Mouse (Mus musculus) E14TG2a.4 (cell line): ENCODE measurements around the gene Rnf111.

Experiments used
- H3K27me3 ChIP-seq: 2 replicates; pipeline ENCODE4 v1.6.1; 2014; ENCODE audit warnings: low read length, control low read depth; ENCODE audit not compliant: insufficient read depth
- H3K36me3 ChIP-seq: 2 replicates; pipeline ENCODE4 v1.6.1; 2014; ENCODE audit warnings: low read length, control low read depth; ENCODE audit not compliant: insufficient read depth
- H3K4me1 ChIP-seq: replicated peaks from 2 replicates; pipeline ENCODE4 v1.6.1; 2014; ENCODE audit warnings: low read depth, low read length, control low read depth
- H3K4me3 ChIP-seq: replicated peaks from 2 replicates; pipeline ENCODE4 v1.5.1; 2014; ENCODE audit warnings: mild to moderate bottlenecking, low read length
- H3K9me3 ChIP-seq: 2 replicates; pipeline ENCODE4 v1.6.1; 2014; ENCODE audit warnings: low read length, control low read depth
- CTCF ChIP-seq: conservative IDR thresholded peaks from 2 replicates; pipeline ENCODE4 v1.5.1; 2014; ENCODE audit warnings: low read length
- NANOG ChIP-seq: IDR thresholded peaks from 2 replicates; pipeline ENCODE4 v1.6.1; 2014; ENCODE audit warnings: borderline replicate concordance, low read length, mixed read lengths
- POU5F1 ChIP-seq: IDR thresholded peaks from 2 replicates; pipeline ENCODE4 v1.6.1; 2014; ENCODE audit warnings: low read length, borderline replicate concordance

Gene Rnf111

GRCm38 (mm10) chr9:70541584-70541983 is 38.1 kb upstream of the Rnf111 start:
- H3K36me3 ChIP-seq: peaks cover 16% of the 10 kb centered on the region
- H3K4me1 ChIP-seq: peaks cover 18% of the 10 kb centered on the region
- TF ChIP-seq NANOG (no peak), CTCF (no peak), POU5F1 (no peak)
- no peaks in the 10 kb centered on the region for H3K9me3 ChIP-seq
- peak overlapping the region; percentile 95 for H3K4me3 ChIP-seq
- H3K27me3 ChIP-seq: no peaks in the 10 kb centered on the region

- H3K36me3 ChIP-seq: no peaks in the 10 kb centered on the region
- H3K4me3 ChIP-seq: no peak overlapping the region
- H3K4me1 ChIP-seq: peaks cover 6% of the 10 kb centered on the region; the same call in 1 of the 2 replicates
- TF ChIP-seq NANOG: no peak
- TF ChIP-seq CTCF: no peak
- TF ChIP-seq POU5F1: no peak
- H3K9me3 ChIP-seq: no peaks in the 10 kb centered on the region
- no peaks in the 10 kb centered on the region for H3K27me3 ChIP-seq
Measured at GRCm38 (mm10) chr9:70533328-70533727, 29.8 kb upstream of the Rnf111 start.

GRCm38 (mm10) chr9:70524366-70524765 is 20.8 kb upstream of the Rnf111 start:
- Histone ChIP-seq H3K36me3 (no peaks in the 10 kb centered on the region), H3K4me3 (no peak overlapping the region), H3K4me1 (peaks cover 5% of the 10 kb centered on the region), H3K9me3 (no peaks in the 10 kb centered on the region), H3K27me3 (no peaks in the 10 kb centered on the region)
- TF ChIP-seq CTCF (no peak), NANOG (no peak), POU5F1 (no peak)

- Histone ChIP-seq H3K27me3 (no peaks in the 10 kb centered on the region), H3K9me3 (no peaks in the 10 kb centered on the region), H3K4me1 (peaks cover 5% of the 10 kb centered on the region), H3K4me3 (no peak overlapping the region), H3K36me3 (no peaks in the 10 kb centered on the region)
- TF ChIP-seq POU5F1 (no peak), CTCF (no peak), NANOG (no peak)
Measured at GRCm38 (mm10) chr9:70523813-70524212, 20.3 kb upstream of the Rnf111 start.

GRCm38 (mm10) chr9:70520651-70521050 is 17.1 kb upstream of the Rnf111 start:
- H3K36me3 ChIP-seq: no peaks in the 10 kb centered on the region
- no peaks in the 10 kb centered on the region for H3K9me3 ChIP-seq
- no peak overlapping the region for H3K4me3 ChIP-seq
- no peaks in the 10 kb centered on the region for H3K27me3 ChIP-seq
- TF ChIP-seq NANOG (no peak), CTCF (no peak), POU5F1 (no peak)
- peaks cover 5% of the 10 kb centered on the region for H3K4me1 ChIP-seq

GRCm38 (mm10) chr9:70511681-70512080 is 8.2 kb upstream of the Rnf111 start:
- Histone ChIP-seq H3K36me3 (no peaks in the 10 kb centered on the region), H3K4me1 (no peaks in the 10 kb centered on the region), H3K9me3 (no peaks in the 10 kb centered on the region), H3K4me3 (no peak overlapping the region), H3K27me3 (no peaks in the 10 kb centered on the region)
- TF ChIP-seq POU5F1: no peak
- TF ChIP-seq CTCF: no peak
- TF ChIP-seq NANOG: no peak

GRCm38 (mm10) chr9:70510998-70511583 is 7.6 kb upstream of the Rnf111 start:
- H3K4me1 ChIP-seq: no peaks in the 10 kb centered on the region
- H3K36me3 ChIP-seq: no peaks in the 10 kb centered on the region
- H3K4me3 ChIP-seq: no peak overlapping the region
- H3K27me3 ChIP-seq: peaks cover 5% of the 10 kb centered on the region
- 0 out of 2 replicates have a peak, but pooled peaks have one; percentile 9 for TF ChIP-seq CTCF
- no peak for TF ChIP-seq NANOG
- no peaks in the 10 kb centered on the region for H3K9me3 ChIP-seq

- no peaks in the 10 kb centered on the region for H3K4me1 ChIP-seq
- TF ChIP-seq CTCF (no peak), POU5F1 (no peak), NANOG (no peak)
Measured at GRCm38 (mm10) chr9:70509906-70510525, 6.5 kb upstream of the Rnf111 start.

GRCm38 (mm10) chr9:70506787-70507186 is 3.3 kb upstream of the Rnf111 start:
- TF ChIP-seq CTCF: no peak
- TF ChIP-seq NANOG: no peak
- no peak for TF ChIP-seq POU5F1
- H3K4me1 ChIP-seq: peaks cover 15% of the 10 kb centered on the region

More at GRCm38 (mm10) chr9:70509906-70510525, 6.5 kb upstream of the Rnf111 start:
- Histone ChIP-seq H3K36me3 (no peaks in the 10 kb centered on the region), H3K27me3 (peaks cover 8% of the 10 kb centered on the region), H3K4me3 (no peak overlapping the region), H3K9me3 (no peaks in the 10 kb centered on the region)

More at GRCm38 (mm10) chr9:70506787-70507186, 3.3 kb upstream of the Rnf111 start:
- Histone ChIP-seq H3K4me3 (no peak overlapping the region), H3K36me3 (no peaks in the 10 kb centered on the region), H3K27me3 (peaks cover 8% of the 10 kb centered on the region), H3K9me3 (no peaks in the 10 kb centered on the region)
